Mouse (Mus musculus) forebrain, embryonic 15.5 days (tissue): ENCODE results near the gene Thsd4. TPM values are rescaled to one million over a fixed set of nuclear protein-coding genes. Genes with fewer than 3 reads are reported as not detected.

Experiments
- ATAC-seq: fragments of 200-750 bp; cut with Nextera tagmentation; replicated peaks from 2 replicates; pipeline ENCODE4 v1.8.0; 2017; ENCODE audit warnings: mild to moderate bottlenecking, moderate TSS enrichment, moderate library complexity
- H3K27ac ChIP-seq: fragments of 300-500 bp; sonication (generic); replicated peaks from 2 replicates; pipeline ENCODE4 v1.5.1; 2015; ENCODE audit warnings: mild to moderate bottlenecking, inconsistent platforms
- H3K27me3 ChIP-seq: fragments of 300-500 bp; sonication (generic); 2 replicates; pipeline ENCODE4 v1.6.1; 2015; ENCODE audit warnings: inconsistent platforms
- H3K36me3 ChIP-seq: fragments of 300-500 bp; sonication (generic); 2 replicates; pipeline ENCODE4 v1.6.1; 2015; ENCODE audit warnings: mild to moderate bottlenecking, inconsistent platforms
- H3K4me1 ChIP-seq: fragments of 300-500 bp; sonication (generic); 2 replicates; pipeline ENCODE4 v1.6.1; 2015; ENCODE audit warnings: inconsistent platforms
- H3K4me2 ChIP-seq: fragments of 300-500 bp; sonication (generic); replicated peaks from 2 replicates; pipeline ENCODE4 v1.6.1; 2015; ENCODE audit warnings: mild to moderate bottlenecking, inconsistent platforms
- H3K4me3 ChIP-seq: fragments of 300-500 bp; sonication (generic); 2 replicates; pipeline ENCODE4 v1.5.1; 2015; ENCODE audit warnings: mild to moderate bottlenecking, inconsistent platforms
- H3K9ac ChIP-seq: fragments of 300-500 bp; sonication (generic); replicated peaks from 2 replicates; pipeline ENCODE4 v1.6.1; 2015; ENCODE audit warnings: mild to moderate bottlenecking, inconsistent platforms
- H3K9me3 ChIP-seq: fragments of 300-500 bp; sonication (generic); 2 replicates; pipeline ENCODE4 v1.6.1; 2016; ENCODE audit warnings: inconsistent platforms
- WGBS: fragments of 180-500 bp; shearing (Covaris S2); methylation state at CpG from one replicate; pipeline ENCODE4 v1.1.7; 2015; ENCODE audit warnings: mixed read lengths; 5-methylcytosine and 5-hydroxymethylcytosine counted together
- polyA plus RNA-seq: library from polyadenylated mRNA; unstranded; fragments of >200 nt; fragmentation: Nextera tagmentation; extraction: Ambion mirVana; gene quantifications from 2 replicates; pipeline ENCODE4 v1.2.1, GENCODE M21; 2015

Thsd4 gene
- 4.9 and 5.8 TPM in 2 replicates for polyA plus RNA-seq

GRCm38 (mm10) chr9:60521806-60522264 lies at the start of gene Thsd4:
TSS of gene Thsd4 (minus strand) at chr9:60522046.
- Histone ChIP-seq H3K4me1 (peaks cover 16% of the 10 kb centered on the region), H3K4me2 (peak within 1 kb of the TSS; percentile 71), H3K9me3 (no peaks in the 10 kb centered on the region), H3K27me3 (peaks cover 8% of the 10 kb centered on the region; the same call in 1 of the 2 replicates), H3K36me3 (no peaks in the 10 kb centered on the region), H3K27ac (no peak within 1 kb of the TSS), H3K9ac (peak within 1 kb of the TSS; percentile 39), H3K4me3 (peak within 1 kb of the TSS; percentile 45)
- peak; percentile 66 for ATAC-seq
- under 1% methylated on average over 49 of the region's 51 CpGs for WGBS

GRCm38 (mm10) chr9:60571041-60571440 lies 49.2 kb upstream of the Thsd4 start:
- Histone ChIP-seq H3K9ac (no peak overlapping the region), H3K27me3 (no peaks in the 10 kb centered on the region), H3K27ac (no peak overlapping the region), H3K36me3 (no peaks in the 10 kb centered on the region; the same call in 1 of the 2 replicates), H3K4me2 (no peak overlapping the region), H3K4me3 (no peak overlapping the region), H3K4me1 (no peaks in the 10 kb centered on the region), H3K9me3 (no peaks in the 10 kb centered on the region)
- 86% methylated on average over 4 of the region's 4 CpGs for WGBS
- no peak for ATAC-seq

GRCm38 (mm10) chr9:60569366-60569765 lies 47.5 kb upstream of the Thsd4 start:
- Histone ChIP-seq H3K27me3 (no peaks in the 10 kb centered on the region), H3K9ac (no peak overlapping the region), H3K9me3 (no peaks in the 10 kb centered on the region), H3K4me2 (no peak overlapping the region), H3K4me1 (no peaks in the 10 kb centered on the region), H3K4me3 (no peak overlapping the region), H3K27ac (no peak overlapping the region), H3K36me3 (no peaks in the 10 kb centered on the region; the same call in 1 of the 2 replicates)
- WGBS = 76% methylated on average over 2 of the region's 2 CpGs
- ATAC-seq = no peak

- ATAC-seq = no peak
- Histone ChIP-seq H3K9ac (no peak overlapping the region), H3K27me3 (no peaks in the 10 kb centered on the region), H3K4me2 (no peak overlapping the region), H3K9me3 (no peaks in the 10 kb centered on the region), H3K27ac (no peak overlapping the region), H3K4me3 (no peak overlapping the region), H3K36me3 (no peaks in the 10 kb centered on the region; the same call in 1 of the 2 replicates), H3K4me1 (peaks cover 8% of the 10 kb centered on the region)
- WGBS = 91% methylated on average over 7 of the region's 7 CpGs
These were observed 42.0 kb upstream of the Thsd4 start for GRCm38 (mm10) chr9:60563809-60564208.

GRCm38 (mm10) chr9:60562443-60563371 lies 40.9 kb upstream of the Thsd4 start:
- H3K4me3 ChIP-seq = no peak overlapping the region
- peaks cover 8% of the 10 kb centered on the region for H3K4me1 ChIP-seq
- no peak for ATAC-seq
- no peaks in the 10 kb centered on the region; the same call in 1 of the 2 replicates for H3K36me3 ChIP-seq
- WGBS = 79% methylated on average over 20 of the region's 20 CpGs
- H3K4me2 ChIP-seq = no peak overlapping the region
- no peaks in the 10 kb centered on the region for H3K27me3 ChIP-seq
- H3K9me3 ChIP-seq = no peaks in the 10 kb centered on the region
- H3K27ac ChIP-seq = no peak overlapping the region
- no peak overlapping the region for H3K9ac ChIP-seq

GRCm38 (mm10) chr9:60561641-60562289 lies 39.9 kb upstream of the Thsd4 start:
- H3K27ac ChIP-seq = no peak overlapping the region
- WGBS = 60% methylated on average over 9 of the region's 9 CpGs
- H3K9ac ChIP-seq = no peak overlapping the region
- ATAC-seq = no peak
- H3K36me3 ChIP-seq = no peaks in the 10 kb centered on the region; the same call in 1 of the 2 replicates
- no peaks in the 10 kb centered on the region for H3K27me3 ChIP-seq
- no peaks in the 10 kb centered on the region for H3K9me3 ChIP-seq
- H3K4me3 ChIP-seq = no peak overlapping the region
- H3K4me2 ChIP-seq = no peak overlapping the region
- H3K4me1 ChIP-seq = peaks cover 8% of the 10 kb centered on the region

- H3K4me1 ChIP-seq = peaks cover 8% of the 10 kb centered on the region
- H3K9me3 ChIP-seq = no peaks in the 10 kb centered on the region
- H3K9ac ChIP-seq = no peak overlapping the region
- no peak overlapping the region for H3K4me2 ChIP-seq
- WGBS = 85% methylated on average over 3 of the region's 3 CpGs
- no peak overlapping the region for H3K4me3 ChIP-seq
- H3K27me3 ChIP-seq = no peaks in the 10 kb centered on the region
- no peak overlapping the region for H3K27ac ChIP-seq
- no peak for ATAC-seq
- H3K36me3 ChIP-seq = no peaks in the 10 kb centered on the region
These were observed 36.7 kb upstream of the Thsd4 start for GRCm38 (mm10) chr9:60558507-60558906.

GRCm38 (mm10) chr9:60551238-60551637 lies 29.4 kb upstream of the Thsd4 start:
- no peak overlapping the region for H3K4me2 ChIP-seq
- no peak for ATAC-seq
- 90% methylated on average over 4 of the region's 4 CpGs for WGBS
- no peak overlapping the region for H3K4me3 ChIP-seq
- H3K4me1 ChIP-seq = no peaks in the 10 kb centered on the region
- no peaks in the 10 kb centered on the region for H3K27me3 ChIP-seq
- no peaks in the 10 kb centered on the region for H3K36me3 ChIP-seq
- H3K9me3 ChIP-seq = no peaks in the 10 kb centered on the region
- no peak overlapping the region for H3K27ac ChIP-seq
- H3K9ac ChIP-seq = no peak overlapping the region

- no peaks in the 10 kb centered on the region for H3K9me3 ChIP-seq
- H3K4me3 ChIP-seq = no peak overlapping the region
- ATAC-seq = no peak
- 31% methylated on average over 4 of the region's 4 CpGs for WGBS
- no peak overlapping the region for H3K9ac ChIP-seq
- no peaks in the 10 kb centered on the region for H3K36me3 ChIP-seq
- H3K27me3 ChIP-seq = no peaks in the 10 kb centered on the region
- no peak overlapping the region for H3K4me2 ChIP-seq
- H3K4me1 ChIP-seq = no peaks in the 10 kb centered on the region
- H3K27ac ChIP-seq = no peak overlapping the region
These were observed 26.3 kb upstream of the Thsd4 start for GRCm38 (mm10) chr9:60548182-60548581.

GRCm38 (mm10) chr9:60546169-60546568 lies 24.3 kb upstream of the Thsd4 start:
- H3K9ac ChIP-seq = no peak overlapping the region
- H3K4me3 ChIP-seq = no peak overlapping the region
- no peak overlapping the region for H3K27ac ChIP-seq
- H3K27me3 ChIP-seq = no peaks in the 10 kb centered on the region
- no peaks in the 10 kb centered on the region for H3K4me1 ChIP-seq
- 90% methylated on average over 2 of the region's 2 CpGs for WGBS
- no peak overlapping the region for H3K4me2 ChIP-seq
- no peaks in the 10 kb centered on the region for H3K9me3 ChIP-seq
- no peaks in the 10 kb centered on the region for H3K36me3 ChIP-seq
- no peak for ATAC-seq

- WGBS = 85% methylated on average over 13 of the region's 13 CpGs
- H3K9me3 ChIP-seq = no peaks in the 10 kb centered on the region
- no peak overlapping the region for H3K4me3 ChIP-seq
- no peak overlapping the region for H3K9ac ChIP-seq
- no peak overlapping the region for H3K27ac ChIP-seq
- no peaks in the 10 kb centered on the region for H3K36me3 ChIP-seq
- no peak overlapping the region for H3K4me2 ChIP-seq
- ATAC-seq = no peak
- H3K4me1 ChIP-seq = no peaks in the 10 kb centered on the region
- no peaks in the 10 kb centered on the region for H3K27me3 ChIP-seq
These were observed 23.7 kb upstream of the Thsd4 start for GRCm38 (mm10) chr9:60545361-60546096.
